Mouse (Mus musculus) CD4-positive, CD25-positive, alpha-beta regulatory T cell, adult 2 months (primary cell): Measurements from ENCODE around the gene Pacs2.

Experiments
- DNase-seq: peaks from one replicate; pipeline ENCODE4 v3.0.0-alpha.2; 2012; ENCODE audit warnings: low read depth, low spot score

Pacs2 gene

DNA sequence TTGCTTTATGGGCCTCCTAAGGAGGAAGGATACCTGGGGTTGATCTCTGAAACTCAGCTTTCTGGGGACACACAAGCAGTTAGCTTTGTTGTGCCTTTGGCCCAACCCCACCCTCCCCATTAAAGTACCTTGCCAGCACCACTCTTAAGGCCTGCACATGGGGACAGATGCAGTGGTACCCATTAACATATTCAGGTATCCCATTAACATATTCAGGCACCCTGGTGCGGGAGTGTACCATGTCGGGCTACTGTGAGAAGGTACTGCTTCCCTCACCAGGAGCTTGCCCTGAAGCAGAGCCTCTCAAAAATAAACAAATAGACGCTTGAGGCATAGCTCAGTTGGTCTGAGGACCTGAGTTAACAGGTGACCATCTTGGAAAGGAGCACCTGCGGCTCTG, 73.7 kb downstream of the Pacs2 start:
- no peak for DNase-seq

DNA sequence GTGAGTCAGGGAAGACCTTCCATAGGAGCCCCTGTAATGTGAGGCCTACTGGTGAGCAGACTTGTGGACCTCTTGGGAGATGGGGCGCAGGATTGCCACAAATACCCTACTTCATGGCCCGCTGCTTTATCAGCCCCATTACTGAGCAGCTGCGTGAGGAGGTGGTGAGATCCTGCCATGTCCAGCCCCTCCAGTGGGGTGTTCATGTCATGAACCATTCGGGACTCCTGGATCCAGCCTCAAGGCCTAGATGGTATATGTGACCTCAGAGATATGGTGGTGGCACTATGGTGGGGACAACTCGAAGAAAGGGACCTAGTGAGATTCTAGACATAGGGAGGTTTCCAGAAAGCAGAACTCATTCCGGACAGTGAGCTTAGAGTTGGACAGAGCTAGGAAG, 74.8 kb downstream of the Pacs2 start:
- no peak for DNase-seq

GRCm38 (mm10) chr12:113090053-113090452, 75.7 kb downstream of the Pacs2 start:
- DNase-seq = no peak

- DNase-seq = no peak
Measured at GRCm38 (mm10) chr12:113097040-113097439, 82.7 kb downstream of the Pacs2 start.

DNA sequence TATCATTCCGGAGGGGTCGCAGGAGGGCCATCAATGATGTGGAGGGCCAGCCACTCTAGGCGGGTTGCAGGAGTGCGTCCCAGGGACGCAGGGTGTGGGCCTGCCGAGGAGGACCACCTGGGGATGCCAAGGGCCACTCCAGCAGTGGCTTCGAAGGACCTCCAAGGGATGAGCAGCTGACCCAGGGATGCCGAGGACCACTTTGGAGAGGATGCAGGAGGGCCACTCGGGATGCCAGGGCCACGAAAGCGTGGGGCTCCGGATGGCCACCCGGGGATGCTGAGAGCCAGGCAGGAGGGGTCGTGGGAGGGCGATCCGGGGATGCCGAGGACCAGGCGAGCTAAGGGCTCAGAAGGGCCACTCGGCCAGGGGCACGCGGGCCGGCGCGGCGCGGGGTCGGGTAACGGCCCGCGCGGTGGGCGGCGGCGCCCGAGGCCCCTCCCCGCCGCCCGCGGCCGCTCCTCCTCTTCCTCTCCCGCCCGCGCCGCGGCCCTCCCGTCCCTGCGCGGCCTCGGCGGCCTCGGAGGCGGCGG, 83.5 kb downstream of the Pacs2 start, which contains the start of gene Mta1:
TSS of gene Mta1 (plus strand) at position 530 of the 533 bp plus-strand sequence.
- peak; percentile 76 for DNase-seq

GRCm38 (mm10) chr12:113098530-113099151, 84.3 kb downstream of the Pacs2 start:
- DNase-seq = peak; percentile 64

DNA sequence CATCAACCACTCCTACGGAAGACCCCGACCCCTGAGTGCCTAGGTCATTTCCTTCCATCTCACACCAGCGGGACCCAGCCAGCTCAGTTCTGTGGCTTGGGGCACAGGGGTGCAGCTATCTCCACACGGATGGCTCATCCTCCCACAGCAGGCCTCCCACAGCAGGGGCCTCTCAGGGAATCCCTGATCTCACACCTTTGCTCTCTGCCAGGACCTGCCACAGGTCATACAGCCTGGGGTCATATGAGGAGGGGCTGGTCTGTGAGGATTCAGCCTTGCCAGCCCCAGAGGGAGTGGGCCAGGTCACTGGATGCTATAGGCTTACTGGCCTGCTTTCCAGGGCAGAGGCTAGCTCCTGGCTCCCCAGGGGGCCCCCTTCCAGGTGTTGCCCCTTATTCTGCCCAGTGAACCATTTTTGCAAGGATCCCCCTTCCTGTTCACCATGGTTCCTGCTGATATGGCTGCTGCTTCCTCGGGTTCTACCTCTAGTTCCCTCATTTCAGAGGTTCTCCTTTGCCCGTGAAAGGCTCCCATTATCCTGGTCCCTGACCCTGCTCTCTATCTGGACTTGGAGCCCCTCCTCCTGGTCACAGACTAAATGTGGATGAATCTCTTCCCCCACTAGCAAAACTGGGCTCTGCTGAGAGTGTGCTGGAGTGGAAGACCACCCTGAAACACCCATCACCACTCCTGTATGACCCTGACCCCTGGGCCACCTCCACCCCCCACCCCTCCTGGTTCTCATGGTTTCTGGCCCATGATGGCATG, 85.3 kb downstream of the Pacs2 start:
- DNase-seq = no peak

GRCm38 (mm10) chr12:113100448-113101076, 86.3 kb downstream of the Pacs2 start:
- DNase-seq = no peak

- DNase-seq = no peak
Measured at GRCm38 (mm10) chr12:113101251-113101960, 87.1 kb downstream of the Pacs2 start.

DNA sequence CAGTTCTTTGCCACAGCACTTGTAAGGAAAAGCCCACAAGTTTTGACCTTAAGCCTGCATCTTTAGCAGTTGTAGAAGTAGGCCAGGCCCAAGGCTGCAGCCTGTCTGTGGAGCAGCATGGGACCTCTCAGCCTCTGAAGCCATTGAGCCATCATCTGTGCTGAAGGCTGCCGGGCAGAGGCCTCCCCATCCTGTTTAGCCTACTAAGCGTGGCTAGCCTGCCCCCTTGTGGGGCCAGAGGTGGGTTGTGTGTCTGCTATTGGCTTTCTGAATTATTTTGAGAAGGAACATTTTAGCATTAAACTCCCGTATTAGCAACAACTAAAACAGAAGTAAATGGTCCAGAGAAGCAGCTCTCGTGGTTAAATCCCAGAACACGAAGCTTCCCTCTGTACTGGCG, 88.2 kb downstream of the Pacs2 start:
- peak; percentile 87 for DNase-seq

- DNase-seq = peak; percentile 64
Measured at GRCm38 (mm10) chr12:113103846-113104451, 89.6 kb downstream of the Pacs2 start.

- DNase-seq = no peak
Measured at GRCm38 (mm10) chr12:113106386-113106785, 92.1 kb downstream of the Pacs2 start.

- DNase-seq = no peak
Measured at GRCm38 (mm10) chr12:113107431-113108124, 93.3 kb downstream of the Pacs2 start.

DNA sequence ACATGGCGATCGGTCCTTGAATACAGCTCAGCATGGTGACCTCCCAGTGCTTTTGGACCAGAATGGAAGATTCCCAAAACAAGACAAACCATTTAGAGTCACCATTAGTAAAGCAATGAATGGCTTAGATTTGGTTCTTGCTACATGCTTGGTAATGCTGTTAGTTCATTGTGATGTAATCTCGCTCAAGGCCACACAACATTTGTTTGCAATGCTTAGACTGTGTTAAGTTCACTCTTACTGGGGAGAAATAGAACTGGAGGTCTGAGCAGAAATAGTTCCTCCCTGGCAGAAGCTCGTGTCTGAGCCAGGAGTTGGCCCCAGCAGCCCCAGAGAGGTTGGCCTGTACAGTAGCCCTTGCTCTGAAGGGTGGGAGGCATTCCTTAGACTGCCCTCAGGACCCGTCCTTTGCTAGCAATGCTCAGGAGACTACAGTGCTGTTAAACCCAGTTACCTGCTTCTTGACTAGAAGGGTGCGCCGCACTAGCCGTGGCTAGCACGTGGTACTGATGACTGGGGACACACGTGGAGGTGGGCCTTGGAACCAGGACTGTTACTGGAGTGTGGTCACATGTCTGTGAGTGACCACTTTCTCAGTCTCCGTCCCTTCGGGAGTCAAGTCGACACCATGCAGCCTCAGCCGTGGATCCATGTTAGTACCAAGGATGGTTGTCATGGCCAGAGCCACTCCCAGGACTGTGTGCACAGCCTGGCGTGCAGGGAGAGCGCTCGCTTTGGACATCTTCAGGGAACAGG, 94.4 kb downstream of the Pacs2 start:
- no peak for DNase-seq

GRCm38 (mm10) chr12:113109801-113110200, 95.5 kb downstream of the Pacs2 start:
- no peak for DNase-seq

GRCm38 (mm10) chr12:113114141-113114540, 99.8 kb downstream of the Pacs2 start:
- DNase-seq = no peak

DNA sequence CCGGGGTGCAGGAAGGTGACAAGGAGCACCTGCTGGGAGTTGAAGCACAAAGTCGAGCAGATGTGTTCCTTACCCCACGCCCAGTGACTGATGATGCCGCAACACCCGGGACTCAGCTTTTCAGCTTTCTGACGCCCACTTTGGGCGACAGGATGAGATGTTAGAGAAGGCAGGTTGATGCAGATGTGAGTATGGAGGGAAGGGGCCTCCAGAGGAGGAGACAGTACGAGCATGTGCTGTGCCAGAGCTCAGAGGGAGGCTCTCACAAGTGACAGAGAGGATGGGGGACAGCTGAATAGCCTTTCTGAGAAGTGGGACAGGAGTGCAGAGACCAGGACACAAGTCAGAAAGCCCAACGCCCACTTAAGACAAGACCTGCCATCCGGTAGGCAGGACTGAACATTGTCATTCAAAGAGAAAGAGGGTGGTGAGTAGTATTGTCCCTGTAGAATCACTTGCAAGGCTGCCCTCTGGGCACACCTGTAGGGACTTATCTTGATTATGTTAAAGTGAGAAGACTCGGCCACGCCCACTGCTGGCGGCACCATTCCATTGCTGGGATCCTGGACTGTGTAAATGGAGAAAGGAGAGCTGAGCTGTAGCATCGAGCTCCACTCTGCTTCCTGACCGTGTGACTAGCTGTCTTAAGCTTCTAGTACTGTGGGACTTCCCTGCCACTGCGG, 100.7 kb downstream of the Pacs2 start:
- no peak for DNase-seq

DNA sequence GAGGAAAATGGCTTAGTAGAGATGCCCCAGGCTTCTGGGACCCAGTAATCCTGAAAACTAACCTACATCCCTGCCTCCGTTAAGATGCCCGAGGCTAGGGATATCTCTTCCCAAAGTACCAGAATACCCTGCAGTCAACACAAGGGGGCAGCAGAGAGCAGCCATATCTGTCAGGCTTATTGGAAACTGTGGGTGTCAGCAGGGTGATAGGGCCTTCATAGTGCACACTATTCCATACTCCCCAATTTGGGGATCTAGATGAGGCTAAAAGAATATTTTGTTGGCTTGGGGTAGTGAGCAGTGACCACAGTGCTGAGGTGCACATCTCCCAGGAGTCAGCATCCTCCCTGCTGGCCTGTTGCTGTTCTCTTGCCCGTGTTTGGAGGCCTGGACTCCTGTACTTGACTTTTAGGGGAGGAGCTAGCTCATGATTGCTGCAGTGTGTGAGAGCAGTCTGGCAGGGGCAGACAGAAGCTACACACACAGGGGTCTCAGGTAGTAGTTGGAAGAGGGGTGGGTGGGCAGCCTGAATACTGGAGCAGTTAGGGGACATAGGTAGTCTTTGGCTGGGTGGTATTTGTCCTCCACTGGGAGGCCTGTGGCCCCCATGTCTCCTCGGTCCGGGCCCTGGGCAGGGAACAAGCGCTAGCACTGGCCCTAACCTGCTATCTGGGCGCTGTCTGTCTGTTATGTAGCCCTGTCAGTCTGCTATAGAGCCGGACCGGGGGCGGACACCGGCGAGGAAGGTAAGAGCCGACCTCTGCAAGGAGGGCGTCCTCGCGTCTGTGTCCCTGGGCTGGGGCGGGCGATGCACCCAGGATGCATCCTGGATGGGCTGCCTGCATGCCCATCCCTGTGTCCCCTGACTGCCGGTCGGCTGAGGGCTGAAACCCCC, 105.5 kb downstream of the Pacs2 start:
- peak; percentile 85 for DNase-seq
